Mouse (Mus musculus) liver, adult 2 months (tissue): ENCODE data around the gene Sap30l.

Experiments
- CTCF ChIP-seq: fragments of 200-500 bp; IDR thresholded peaks from 2 replicates; pipeline ENCODE4 v1.5.1; 2011; ENCODE audit warnings: low read depth, low read length, control low read depth
- POLR2A ChIP-seq: fragments of 200-500 bp; IDR thresholded peaks from 2 replicates; pipeline ENCODE4 v1.6.1; 2011; ENCODE audit warnings: low read length, control low read depth; ENCODE audit not compliant: insufficient read depth; ENCODE audit errors: extremely low read depth

- TF ChIP-seq POLR2A (no peak), CTCF (no peak)
Measured at GRCm38 (mm10) chr11:57853571-57853970, 52.1 kb downstream of the Sap30l start.
